Mouse (Mus musculus): ENCODE results near the gene S1pr1. TPM values are rescaled to one million over a fixed set of nuclear protein-coding genes. Genes with fewer than 3 reads are reported as not detected.

S1pr1 gene
- polyA plus RNA-seq, 1 experiment from 2014 or later, result 28.0 TPM

DNA sequence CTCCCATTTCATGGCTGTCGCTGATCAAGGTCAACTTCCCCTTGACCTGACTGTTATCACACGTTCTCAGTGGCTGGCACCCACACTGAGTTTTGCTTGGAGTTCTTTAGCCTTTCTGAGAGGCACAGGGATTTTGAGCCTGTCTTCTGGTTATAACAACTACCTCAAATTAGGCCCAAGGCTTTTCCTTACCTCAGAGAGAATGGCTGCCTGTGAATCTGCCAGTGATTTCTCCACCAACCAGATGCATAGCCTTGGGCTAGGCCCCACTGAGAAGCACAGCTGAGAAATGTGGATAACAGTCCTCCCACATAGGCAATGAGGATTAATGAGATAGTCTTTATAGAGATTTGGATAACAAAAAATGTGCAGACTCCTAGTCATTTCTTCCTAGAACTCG lies 50.4 kb downstream of the S1pr1 start:
- H3K9ac ChIP-seq, result no peak overlapping the region
- no peaks in the 10 kb centered on the region for H3K36me3 ChIP-seq (ENCODE audit: poor library complexity, severe bottlenecking)
- WGBS, result 58% methylated on average over 3 of the region's 3 CpGs
- no peak overlapping the region for H3K4me2 ChIP-seq
- no peak overlapping the region for H3K4me3 ChIP-seq
- H3K9me3 ChIP-seq (replicated peaks), result no peaks in the 10 kb centered on the region
- H3K27me3 ChIP-seq, result peaks cover 2% of the 10 kb centered on the region; the same call in 1 of the 2 replicates
- no peak for ATAC-seq
- H3K4me1 ChIP-seq, result peaks cover 8% of the 10 kb centered on the region
- no peak overlapping the region for H3K27ac ChIP-seq

GRCm38 (mm10) chr3:115660701-115661460 lies 54.0 kb downstream of the S1pr1 start:
- no peaks in the 10 kb centered on the region for H3K36me3 ChIP-seq (ENCODE audit: poor library complexity, severe bottlenecking)
- no peak overlapping the region for H3K4me2 ChIP-seq
- H3K9me3 ChIP-seq (replicated peaks), result no peaks in the 10 kb centered on the region
- no peak overlapping the region for H3K27ac ChIP-seq
- ATAC-seq, result peak; percentile 93
- H3K4me1 ChIP-seq, result peaks cover 8% of the 10 kb centered on the region
- peaks cover 10% of the 10 kb centered on the region; the same call in 1 of the 2 replicates for H3K27me3 ChIP-seq
- WGBS, result 32% methylated on average over 9 of the region's 9 CpGs
- H3K4me3 ChIP-seq, result no peak overlapping the region
- H3K9ac ChIP-seq, result no peak overlapping the region

Other genes starting within 250 kb of the S1pr1 start
- 29.8 and 30.2 TPM in 2 replicates for gene Dph5, start 172.8 kb upstream of the S1pr1 start, polyA plus RNA-seq (2015; fragmentation: Nextera tagmentation; extraction: Ambion mirVana)